Mouse (Mus musculus) spleen, postnatal 4 days (tissue): Measurements from ENCODE around the gene Prh1.
"Not testable (repeated sequence)": the region's sequence is repeated elsewhere in the genome, so short reads cannot be mapped to it uniquely, and the experiment has no call there.

Experiments
- DNase-seq, 2 experiments: peaks; one replicate each; pipeline ENCODE4 v3.0.0; 2022; ENCODE audit warnings: low spot score in 2 of 2

Prh1 gene

DNA sequence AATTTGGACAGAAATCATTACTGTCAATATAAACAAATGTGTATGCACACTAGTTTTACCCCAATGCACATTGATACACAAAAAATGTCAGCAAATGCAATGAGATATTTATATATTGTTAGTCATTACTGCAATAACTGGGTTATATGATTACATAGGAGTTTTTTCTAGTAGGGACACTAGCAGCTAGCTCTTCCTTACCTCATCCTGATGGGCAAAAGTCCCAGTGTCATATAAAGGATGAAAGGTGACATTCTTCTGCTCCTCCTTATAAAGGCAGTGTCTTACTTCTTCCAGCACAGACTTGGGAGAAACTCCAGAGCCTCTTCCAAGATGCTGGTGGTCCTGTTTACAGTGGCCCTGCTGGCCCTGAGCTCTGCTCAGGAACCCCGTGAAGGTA is at the start of gene Prh1:
TSS of gene Prh1 (plus strand) at position 301 of the 400 bp plus-strand sequence.
- DNase-seq = not testable (repeated sequence)

DNA sequence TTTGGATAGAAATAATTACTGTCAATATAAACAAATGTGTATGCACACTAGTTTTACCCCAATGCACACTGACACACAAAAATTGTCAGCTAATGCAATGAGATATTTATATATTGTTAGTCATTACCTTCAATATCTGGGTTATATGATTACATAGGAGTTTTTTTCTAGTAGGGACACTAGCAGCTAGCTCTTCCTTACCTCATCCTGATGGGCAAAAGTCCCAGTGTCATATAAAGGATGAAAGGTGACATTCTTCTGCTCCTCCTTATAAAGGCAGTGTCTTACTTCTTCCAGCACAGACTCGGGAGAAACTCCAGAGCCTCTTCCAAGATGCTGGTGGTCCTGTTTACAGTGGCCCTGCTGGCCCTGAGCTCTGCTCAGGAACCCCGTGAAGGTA is 26.0 kb downstream of the Prh1 start, which contains the start of gene Prp2:
TSS of gene Prp2 (plus strand) at position 301 of the 400 bp plus-strand sequence.
- not testable (repeated sequence) for DNase-seq
